Mouse (Mus musculus) ES-Bruce4 (cell line): ENCODE measurements around the gene Lipa.

ENCODE experiments used
- EP300 ChIP-seq: IDR thresholded peaks from 2 replicates; pipeline ENCODE4 v1.6.1; 2011; ENCODE audit warnings: low read depth, low read length; ENCODE audit not compliant: insufficient read depth
- POLR2A ChIP-seq: IDR thresholded peaks from one replicate; pipeline ENCODE4 v1.8.1; 2011; ENCODE audit warnings: low read length; ENCODE audit not compliant: insufficient read depth

GRCm38 (mm10) chr19:34516346-34516745 is 10.9 kb downstream of the Lipa start:
- TF ChIP-seq EP300, result no peak
- no peak for TF ChIP-seq POLR2A
